Mouse (Mus musculus): Measurements from ENCODE around the gene B3gnt2. TPM values are rescaled to one million over a fixed set of nuclear protein-coding genes. Genes with fewer than 3 reads are reported as not detected.

B3gnt2 gene
- polyA plus RNA-seq, 1 experiment from 2014 or later, result 4.8 TPM

GRCm38 (mm10) chr11:22828988-22829632 is 31.7 kb downstream of the B3gnt2 start:
- H3K36me3 ChIP-seq, result peaks cover 12% of the 10 kb centered on the region
- H3K9me3 ChIP-seq (replicated peaks), result no peaks in the 10 kb centered on the region
- no peak overlapping the region for H3K4me3 ChIP-seq (replicated peaks)
- peaks cover 38% of the 10 kb centered on the region for H3K4me1 ChIP-seq (replicated peaks)
- no peak overlapping the region for H3K4me2 ChIP-seq
- no peak overlapping the region for H3K9ac ChIP-seq
- 91% methylated on average over 15 of the region's 15 CpGs for WGBS (ENCODE audit: insufficient replicate concordance)
- H3K27ac ChIP-seq, result no peak overlapping the region
- DNase-seq (no peak), ATAC-seq (ENCODE audit: low read depth) (no peak)
- H3K27me3 ChIP-seq, result no peaks in the 10 kb centered on the region

DNA sequence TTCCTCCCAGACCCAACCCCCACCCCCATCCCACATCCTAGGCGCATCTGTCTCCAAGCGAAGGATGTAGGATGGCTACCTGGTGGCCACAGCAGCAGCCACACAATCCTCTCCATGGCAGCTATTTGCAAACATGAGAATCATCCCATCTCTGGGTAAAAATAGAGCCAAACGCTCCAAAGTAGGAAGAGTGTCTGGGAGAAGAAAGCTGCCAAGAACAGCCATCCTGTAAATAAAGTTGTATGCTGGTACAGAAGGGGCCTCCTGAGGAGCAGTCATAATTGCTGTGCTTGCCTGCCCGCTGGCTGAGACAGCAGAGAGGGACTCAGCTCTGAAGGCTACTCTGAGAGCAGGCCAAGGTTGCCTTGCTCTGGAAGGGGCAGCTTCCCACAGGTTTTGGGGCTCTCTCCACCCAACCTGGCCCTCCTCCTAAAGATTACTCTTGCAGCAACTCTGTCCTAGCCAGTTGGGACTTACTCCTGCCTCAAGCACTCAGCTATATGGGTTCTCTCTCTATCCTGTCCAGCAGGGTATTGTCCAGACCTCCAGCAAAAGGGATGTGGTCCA is 33.2 kb downstream of the B3gnt2 start:
- Histone ChIP-seq H3K36me3 (peaks cover under 1% of the 10 kb centered on the region; the same call in 1 of the 2 replicates), H3K9me3 (replicated peaks) (no peaks in the 10 kb centered on the region), H3K4me2 (no peak overlapping the region), H3K4me1 (replicated peaks) (peaks cover 42% of the 10 kb centered on the region), H3K9ac (no peak overlapping the region), H3K27ac (no peak overlapping the region), H3K4me3 (replicated peaks) (no peak overlapping the region), H3K27me3 (no peaks in the 10 kb centered on the region)
- ATAC-seq (ENCODE audit: low read depth) (no peak), DNase-seq (no peak)
- 78% methylated on average over 4 of the region's 4 CpGs for WGBS (ENCODE audit: insufficient replicate concordance)

- Histone ChIP-seq H3K27ac (no peak overlapping the region), H3K4me3 (replicated peaks) (no peak overlapping the region), H3K4me2 (no peak overlapping the region), H3K9me3 (replicated peaks) (no peaks in the 10 kb centered on the region), H3K9ac (no peak overlapping the region), H3K36me3 (no peaks in the 10 kb centered on the region; the same call in 1 of the 2 replicates), H3K4me1 (replicated peaks) (peaks cover 43% of the 10 kb centered on the region), H3K27me3 (no peaks in the 10 kb centered on the region)
- no peak for DNase-seq
- no peak for ATAC-seq (ENCODE audit: low read depth)
- 83% methylated on average over 6 of the region's 6 CpGs for WGBS (ENCODE audit: insufficient replicate concordance)
Measured at GRCm38 (mm10) chr11:22826665-22827064, 34.1 kb downstream of the B3gnt2 start.

DNA sequence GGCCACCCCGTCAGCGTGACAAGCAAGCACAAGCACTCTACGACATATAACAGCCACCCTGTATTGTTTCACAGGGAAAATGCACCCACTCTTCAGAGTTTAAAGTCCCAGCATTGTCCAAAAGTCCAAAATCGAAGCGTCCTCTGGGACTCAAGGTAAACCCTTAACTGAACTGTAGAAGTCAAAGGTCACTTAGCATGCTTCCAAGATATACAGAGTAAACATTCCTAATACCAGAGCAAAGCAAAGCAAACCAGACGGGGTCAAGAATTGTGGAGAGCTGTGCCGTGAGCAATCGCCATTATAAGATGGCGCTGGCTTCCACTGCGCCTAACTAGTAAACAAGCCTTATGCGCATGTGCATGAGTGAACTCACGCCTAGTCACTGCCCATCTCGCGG is 34.7 kb downstream of the B3gnt2 start:
- WGBS (ENCODE audit: insufficient replicate concordance), result 82% methylated on average over 14 of the region's 14 CpGs
- no peak for ATAC-seq (ENCODE audit: low read depth)

GRCm38 (mm10) chr11:22825548-22825947 is 35.2 kb downstream of the B3gnt2 start:
- no peaks in the 10 kb centered on the region; the same call in 1 of the 2 replicates for H3K36me3 ChIP-seq
- H3K27ac ChIP-seq, result no peak overlapping the region
- H3K9ac ChIP-seq, result no peak overlapping the region
- no peak overlapping the region for H3K4me3 ChIP-seq (replicated peaks)
- no peaks in the 10 kb centered on the region for H3K27me3 ChIP-seq
- DNase-seq (no peak), ATAC-seq (ENCODE audit: low read depth) (no peak)
- H3K9me3 ChIP-seq (replicated peaks), result no peaks in the 10 kb centered on the region
- 83% methylated on average over 1 of the region's 1 CpGs for WGBS (ENCODE audit: insufficient replicate concordance)
- H3K4me2 ChIP-seq, result no peak overlapping the region
- H3K4me1 ChIP-seq (replicated peaks), result peaks cover 37% of the 10 kb centered on the region

More for the DNA sequence above, 34.7 kb downstream of the B3gnt2 start:
- no peaks in the 10 kb centered on the region for H3K9me3 ChIP-seq (replicated peaks)
- no peak overlapping the region for H3K9ac ChIP-seq
- no peak overlapping the region for H3K4me2 ChIP-seq
- no peaks in the 10 kb centered on the region; the same call in 1 of the 2 replicates for H3K36me3 ChIP-seq
- H3K27me3 ChIP-seq, result no peaks in the 10 kb centered on the region
- peaks cover 42% of the 10 kb centered on the region for H3K4me1 ChIP-seq (replicated peaks)
- no peak overlapping the region for H3K27ac ChIP-seq
- DNase-seq, result no peak
- no peak overlapping the region for H3K4me3 ChIP-seq (replicated peaks)

GRCm38 (mm10) chr11:22824049-22824705 is 36.6 kb downstream of the B3gnt2 start:
- no peak for DNase-seq
- Histone ChIP-seq H3K4me1 (replicated peaks) (peaks cover 31% of the 10 kb centered on the region), H3K27me3 (no peaks in the 10 kb centered on the region), H3K27ac (no peak overlapping the region), H3K4me2 (no peak overlapping the region), H3K9me3 (replicated peaks) (no peaks in the 10 kb centered on the region), H3K4me3 (replicated peaks) (no peak overlapping the region), H3K36me3 (no peaks in the 10 kb centered on the region), H3K9ac (no peak overlapping the region)
- WGBS (ENCODE audit: insufficient replicate concordance), result 30% methylated on average over 9 of the region's 9 CpGs
- ATAC-seq (ENCODE audit: low read depth), result no peak; the same call in 1 of the 2 replicates

GRCm38 (mm10) chr11:22821243-22821642 is 39.5 kb downstream of the B3gnt2 start:
- H3K9ac ChIP-seq, result no peak overlapping the region
- 64% methylated on average over 3 of the region's 3 CpGs for WGBS (ENCODE audit: insufficient replicate concordance)
- H3K4me2 ChIP-seq, result no peak overlapping the region
- H3K9me3 ChIP-seq (replicated peaks), result no peaks in the 10 kb centered on the region
- no peak overlapping the region for H3K4me3 ChIP-seq (replicated peaks)
- ATAC-seq (ENCODE audit: low read depth) (no peak), DNase-seq (no peak)
- H3K27ac ChIP-seq, result no peak overlapping the region
- peaks cover 26% of the 10 kb centered on the region for H3K4me1 ChIP-seq (replicated peaks)
- H3K36me3 ChIP-seq, result no peaks in the 10 kb centered on the region
- H3K27me3 ChIP-seq, result no peaks in the 10 kb centered on the region

DNA sequence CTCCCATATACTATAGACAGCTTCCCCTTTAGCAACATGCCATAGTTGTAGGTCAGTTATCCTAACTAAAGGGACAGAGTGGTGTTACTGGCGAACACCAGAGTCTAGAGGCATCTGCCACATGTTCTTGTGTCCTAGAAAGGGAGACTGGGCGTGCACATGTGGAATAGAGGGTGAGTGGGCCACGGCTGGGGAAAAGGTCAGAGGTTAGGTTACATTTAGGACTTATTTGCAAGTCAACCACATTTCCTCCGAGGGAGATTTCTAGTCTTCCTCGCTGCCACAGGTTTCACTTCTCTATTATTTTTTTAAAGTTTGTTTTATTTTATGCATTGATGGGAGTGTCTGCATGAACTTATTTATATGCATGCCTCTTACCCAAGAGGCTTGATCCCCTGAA is 42.4 kb downstream of the B3gnt2 start:
- 52% methylated on average over 5 of the region's 5 CpGs for WGBS (ENCODE audit: insufficient replicate concordance)
- Histone ChIP-seq H3K4me2 (no peak overlapping the region), H3K4me1 (replicated peaks) (peaks cover 25% of the 10 kb centered on the region), H3K27ac (no peak overlapping the region), H3K27me3 (no peaks in the 10 kb centered on the region), H3K9ac (no peak overlapping the region), H3K4me3 (replicated peaks) (no peak overlapping the region), H3K9me3 (replicated peaks) (no peaks in the 10 kb centered on the region), H3K36me3 (no peaks in the 10 kb centered on the region)
- no peak for ATAC-seq (ENCODE audit: low read depth)
- no peak for DNase-seq

GRCm38 (mm10) chr11:22815877-22816276 is 44.9 kb downstream of the B3gnt2 start:
- H3K4me2 ChIP-seq, result no peak overlapping the region
- H3K9me3 ChIP-seq (replicated peaks), result no peaks in the 10 kb centered on the region
- 74% methylated on average over 7 of the region's 7 CpGs for WGBS (ENCODE audit: insufficient replicate concordance)
- H3K9ac ChIP-seq, result no peak overlapping the region
- no peak overlapping the region for H3K4me3 ChIP-seq (replicated peaks)
- H3K4me1 ChIP-seq (replicated peaks), result peaks cover 28% of the 10 kb centered on the region
- ATAC-seq (ENCODE audit: low read depth) (no peak), DNase-seq (no peak)
- H3K36me3 ChIP-seq, result no peaks in the 10 kb centered on the region
- no peak overlapping the region for H3K27ac ChIP-seq
- H3K27me3 ChIP-seq, result no peaks in the 10 kb centered on the region

- Histone ChIP-seq H3K9me3 (replicated peaks) (no peaks in the 10 kb centered on the region), H3K4me3 (replicated peaks) (no peak overlapping the region), H3K4me1 (replicated peaks) (peaks cover 35% of the 10 kb centered on the region), H3K36me3 (no peaks in the 10 kb centered on the region), H3K27ac (no peak overlapping the region), H3K4me2 (no peak overlapping the region), H3K9ac (no peak overlapping the region), H3K27me3 (no peaks in the 10 kb centered on the region)
- ATAC-seq (ENCODE audit: low read depth), result no peak
- no peak for DNase-seq
Measured at GRCm38 (mm10) chr11:22815143-22815542, 45.6 kb downstream of the B3gnt2 start.

- no peak for DNase-seq
- peak overlapping the region; percentile 45; the same call in 1 of the 2 replicates for H3K27ac ChIP-seq
- no peak overlapping the region for H3K4me3 ChIP-seq (replicated peaks)
- peaks cover 45% of the 10 kb centered on the region for H3K4me1 ChIP-seq (replicated peaks)
- ATAC-seq (ENCODE audit: low read depth), result no peak
- H3K9ac ChIP-seq, result no peak overlapping the region
- no peak overlapping the region for H3K4me2 ChIP-seq
- no peaks in the 10 kb centered on the region for H3K9me3 ChIP-seq (replicated peaks)
- no peaks in the 10 kb centered on the region for H3K36me3 ChIP-seq
- no peaks in the 10 kb centered on the region for H3K27me3 ChIP-seq
- 44% methylated on average over 5 of the region's 5 CpGs for WGBS (ENCODE audit: insufficient replicate concordance)
Measured at GRCm38 (mm10) chr11:22813921-22814704, 46.6 kb downstream of the B3gnt2 start.
